Mouse (Mus musculus): ENCODE measurements around the gene Nrip1.
A peak's percentile ranks its signal among the peaks of the same experiment; 100 is the strongest.

Nrip1 gene

GRCm38 (mm10) chr16:76347719-76348421 is 25.8 kb downstream of the Nrip1 start:
- no peak for DNase-seq (ENCODE audit: extremely low spot score, low spot score)

- no peak for DNase-seq (ENCODE audit: extremely low spot score, low spot score)
Measured at GRCm38 (mm10) chr16:76346371-76346770, 27.3 kb downstream of the Nrip1 start.

- no peak for DNase-seq (ENCODE audit: extremely low spot score, low spot score)
Measured at GRCm38 (mm10) chr16:76344761-76345368, 28.8 kb downstream of the Nrip1 start.

- DNase-seq (ENCODE audit: extremely low spot score, low spot score) = no peak
Measured at GRCm38 (mm10) chr16:76344030-76344429, 29.6 kb downstream of the Nrip1 start.

GRCm38 (mm10) chr16:76341636-76342035 is 32.0 kb downstream of the Nrip1 start:
- no peak for DNase-seq (ENCODE audit: extremely low spot score, low spot score)

DNA sequence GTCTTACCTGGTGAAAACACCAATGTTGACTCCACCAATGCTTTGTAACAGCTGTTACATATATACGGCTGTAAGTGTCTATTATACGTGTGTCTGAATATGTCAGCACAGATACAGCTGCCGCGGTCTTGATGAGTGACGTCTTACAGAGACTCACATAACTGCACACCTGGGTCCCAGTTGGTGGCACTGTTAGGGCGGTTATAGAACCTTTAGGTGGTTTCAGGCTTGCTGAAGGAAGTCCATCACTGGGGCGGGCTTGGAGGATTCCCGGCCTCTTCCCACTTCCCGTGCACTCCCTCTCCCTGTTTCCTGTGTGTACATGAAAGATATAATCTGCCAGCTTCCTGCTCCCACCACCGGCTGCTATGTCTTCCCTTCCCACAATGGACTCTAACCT is 34.4 kb downstream of the Nrip1 start:
- no peak for DNase-seq (ENCODE audit: extremely low spot score, low spot score)

DNA sequence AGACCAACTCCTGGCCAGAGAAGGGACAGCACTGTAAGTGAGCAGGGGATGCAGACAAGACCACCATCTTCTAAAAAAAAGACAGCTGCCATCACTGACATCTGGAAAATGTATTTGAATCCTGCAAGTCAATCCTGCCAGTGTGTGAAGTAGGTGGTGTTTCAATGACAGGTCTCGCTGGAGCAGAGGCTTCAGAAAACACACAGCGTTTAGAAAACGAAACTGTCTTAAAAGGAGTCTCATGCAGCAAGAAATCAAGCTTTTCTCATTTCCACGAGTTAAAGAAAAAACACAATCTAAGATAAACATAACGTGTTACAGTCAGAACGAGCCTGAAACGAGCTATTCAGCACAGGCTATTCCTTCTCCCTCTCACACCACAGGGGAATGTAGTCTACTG is 36.3 kb downstream of the Nrip1 start:
- DNase-seq (ENCODE audit: extremely low spot score, low spot score) = no peak

DNA sequence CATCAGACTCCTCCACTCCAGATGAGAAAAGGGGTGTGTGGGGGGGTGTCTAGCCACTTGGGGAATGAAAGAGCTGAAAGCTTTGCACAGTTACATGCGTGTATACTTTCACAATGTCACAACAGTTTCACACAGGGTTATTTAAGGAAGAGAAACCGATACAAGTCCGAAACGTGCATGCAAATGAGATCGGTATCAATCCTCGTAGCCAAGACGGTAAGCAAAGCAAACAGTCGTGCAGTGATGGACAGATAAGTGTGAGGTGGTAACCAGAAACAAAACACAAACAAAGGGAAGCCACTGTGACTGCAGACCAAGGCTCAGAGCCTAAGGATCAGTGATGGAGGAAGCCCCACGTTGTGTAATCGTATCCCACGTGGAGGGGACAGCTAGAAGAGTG is 36.7 kb downstream of the Nrip1 start:
- no peak for DNase-seq (ENCODE audit: extremely low spot score, low spot score)

- no peak for DNase-seq (ENCODE audit: extremely low spot score, low spot score)
Measured at GRCm38 (mm10) chr16:76335913-76336312, 37.7 kb downstream of the Nrip1 start.

- no peak for DNase-seq (ENCODE audit: extremely low spot score, low spot score)
Measured at GRCm38 (mm10) chr16:76332127-76332526, 41.5 kb downstream of the Nrip1 start.

- DNase-seq (ENCODE audit: extremely low spot score, low spot score) = no peak
Measured at GRCm38 (mm10) chr16:76331231-76331630, 42.4 kb downstream of the Nrip1 start.

DNA sequence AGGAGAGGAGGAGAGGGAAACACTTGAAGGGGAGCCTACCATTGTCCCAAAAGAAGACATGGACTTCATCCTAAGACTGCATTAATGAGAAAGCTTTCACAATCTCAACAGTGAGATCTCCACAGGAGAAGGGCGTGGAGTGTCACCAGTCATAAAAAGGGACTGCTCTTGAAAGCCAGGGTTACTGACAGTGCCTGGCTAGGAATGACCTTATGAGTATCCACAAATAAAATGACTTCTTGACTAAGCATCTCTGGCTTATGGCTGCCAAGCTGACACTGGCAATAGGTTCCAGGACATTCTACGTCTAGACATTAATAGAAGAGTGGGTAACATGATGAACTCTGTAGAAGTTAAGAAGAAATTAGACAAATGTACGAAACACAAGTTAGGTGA is 48.3 kb downstream of the Nrip1 start:
- no peak for DNase-seq (ENCODE audit: extremely low spot score, low spot score)

DNA sequence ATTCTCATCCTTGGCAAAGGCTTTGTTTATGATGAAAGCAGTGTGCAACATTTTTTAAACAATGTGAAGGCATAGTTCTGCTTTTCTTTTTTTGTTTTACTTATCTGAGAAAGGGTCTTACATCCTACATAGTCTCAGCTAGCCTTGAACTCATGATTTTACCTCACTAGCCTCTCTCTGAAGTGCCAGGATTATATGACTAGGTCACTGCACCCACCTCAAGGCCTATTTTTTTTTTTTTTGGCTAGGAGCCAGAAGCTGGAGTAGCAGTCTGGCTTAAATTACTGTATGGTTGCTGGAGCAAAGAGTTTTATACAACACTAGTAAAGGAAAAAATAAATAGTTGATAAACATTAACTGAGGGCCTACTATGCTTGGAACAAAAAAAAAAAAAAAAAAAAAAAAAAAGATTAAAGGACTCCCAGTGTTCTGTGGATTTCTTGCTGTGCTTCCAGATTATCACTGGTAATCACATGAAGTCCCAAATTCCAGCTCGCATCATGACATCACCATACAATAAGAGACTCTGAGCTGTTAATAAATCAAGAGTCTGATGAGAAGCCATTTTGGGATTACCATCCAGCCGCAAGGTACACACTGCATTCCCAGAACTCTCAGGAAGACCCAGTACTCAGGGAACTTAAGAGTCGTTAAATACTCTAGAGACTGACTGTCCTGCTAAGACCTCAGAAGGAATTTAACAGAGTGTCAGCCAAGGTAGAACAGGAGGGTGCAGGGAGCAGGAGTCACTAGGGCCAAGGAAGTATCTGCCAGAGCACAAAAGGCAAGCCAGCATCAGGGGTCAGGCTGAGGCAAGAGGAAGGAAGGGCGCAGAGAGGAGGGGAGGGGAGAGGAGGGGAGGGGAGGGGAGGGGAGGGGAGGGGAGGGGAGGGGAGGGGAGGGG is 49.0 kb downstream of the Nrip1 start:
- DNase-seq (ENCODE audit: extremely low spot score, low spot score) = no peak

GRCm38 (mm10) chr16:76323594-76324307 is 49.9 kb downstream of the Nrip1 start:
- DNase-seq (ENCODE audit: extremely low spot score, low spot score) = no peak

GRCm38 (mm10) chr16:76323141-76323540 is 50.5 kb downstream of the Nrip1 start:
- no peak for DNase-seq (ENCODE audit: extremely low spot score, low spot score)

DNA sequence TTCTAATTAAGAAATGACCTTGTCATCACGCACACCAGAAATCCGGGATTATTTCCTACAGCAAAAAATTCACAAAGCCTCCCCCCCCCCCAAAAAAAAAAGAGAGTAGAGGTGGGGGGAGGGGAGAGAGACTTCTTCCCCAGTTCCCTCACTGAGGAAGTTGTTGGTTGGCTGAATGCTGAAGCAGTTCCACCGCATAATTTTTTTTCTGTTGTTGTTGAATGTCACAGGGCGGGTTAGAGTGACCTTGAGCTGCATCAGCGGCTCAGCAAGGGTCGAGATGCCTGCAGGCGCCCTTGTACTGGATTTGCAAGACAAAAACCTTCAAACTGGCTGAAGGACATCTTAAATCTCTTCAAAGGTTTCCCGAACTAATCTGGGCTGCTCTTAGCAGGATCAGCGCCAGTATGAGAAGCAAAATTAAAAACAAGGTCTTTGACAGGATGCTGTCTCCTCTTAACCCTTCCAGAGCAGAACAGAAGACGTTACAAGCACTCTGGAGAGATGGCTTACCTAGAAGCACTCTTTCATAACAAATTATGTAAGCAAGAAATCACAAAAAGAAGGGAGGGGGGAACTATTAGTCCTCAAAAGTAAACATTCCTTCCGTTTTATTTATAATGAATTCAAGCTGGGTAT is 52.0 kb downstream of the Nrip1 start:
- peak; percentile 39 for DNase-seq (ENCODE audit: extremely low spot score, low spot score)

DNA sequence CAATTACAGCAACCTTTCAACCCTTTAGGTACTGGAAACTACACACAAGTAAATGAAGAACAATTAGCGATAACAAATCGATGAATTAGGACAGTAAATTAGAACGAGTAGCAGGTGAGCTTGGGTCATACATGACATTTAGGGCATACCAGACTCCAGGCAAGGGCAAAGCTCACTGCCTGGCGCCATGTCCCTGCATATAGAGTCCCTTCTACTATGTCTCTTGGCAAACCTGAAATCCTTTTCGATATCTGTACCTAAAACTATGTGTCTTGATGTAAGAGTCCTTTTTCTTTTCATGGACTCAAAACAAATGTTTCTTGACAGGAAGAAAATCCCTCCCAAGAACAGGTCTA is 53.5 kb downstream of the Nrip1 start:
- DNase-seq (ENCODE audit: extremely low spot score, low spot score) = no peak

DNA sequence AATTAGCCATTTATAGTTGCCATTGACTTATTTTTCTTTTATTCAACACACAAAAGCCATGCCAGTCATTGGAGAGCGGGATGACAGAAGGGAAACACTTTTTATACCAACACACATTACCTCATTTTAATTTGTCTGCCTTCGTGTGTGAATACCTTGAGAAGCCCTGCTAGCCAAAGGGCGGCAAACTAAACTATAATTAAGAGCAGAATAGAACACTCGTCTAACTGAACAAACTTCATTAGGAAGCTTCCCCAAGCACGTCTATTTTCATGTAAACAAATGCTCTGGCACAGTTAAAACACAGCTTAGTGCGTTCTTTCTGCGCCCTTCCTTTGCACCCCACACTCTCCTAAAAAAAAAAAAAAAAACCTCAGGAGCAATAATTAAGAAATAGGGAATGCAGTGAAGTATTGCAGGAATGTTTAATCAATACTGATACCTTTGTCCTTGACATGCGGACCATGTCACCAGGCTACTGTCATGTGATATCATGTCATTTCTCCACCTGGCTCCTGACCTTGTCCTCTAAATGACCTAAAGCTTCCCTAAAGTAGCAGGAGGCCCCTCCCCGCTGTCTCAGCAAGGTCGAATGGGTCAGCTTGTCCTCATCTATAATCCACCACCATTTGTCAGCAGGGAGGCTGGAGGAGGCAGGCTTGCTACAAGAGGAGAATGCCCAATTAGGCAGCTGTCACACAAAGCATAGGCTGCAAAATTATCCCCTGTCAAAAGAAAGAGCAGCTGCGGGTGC is 54.1 kb downstream of the Nrip1 start:
- peak; percentile 71 for DNase-seq (ENCODE audit: extremely low spot score, low spot score)

DNA sequence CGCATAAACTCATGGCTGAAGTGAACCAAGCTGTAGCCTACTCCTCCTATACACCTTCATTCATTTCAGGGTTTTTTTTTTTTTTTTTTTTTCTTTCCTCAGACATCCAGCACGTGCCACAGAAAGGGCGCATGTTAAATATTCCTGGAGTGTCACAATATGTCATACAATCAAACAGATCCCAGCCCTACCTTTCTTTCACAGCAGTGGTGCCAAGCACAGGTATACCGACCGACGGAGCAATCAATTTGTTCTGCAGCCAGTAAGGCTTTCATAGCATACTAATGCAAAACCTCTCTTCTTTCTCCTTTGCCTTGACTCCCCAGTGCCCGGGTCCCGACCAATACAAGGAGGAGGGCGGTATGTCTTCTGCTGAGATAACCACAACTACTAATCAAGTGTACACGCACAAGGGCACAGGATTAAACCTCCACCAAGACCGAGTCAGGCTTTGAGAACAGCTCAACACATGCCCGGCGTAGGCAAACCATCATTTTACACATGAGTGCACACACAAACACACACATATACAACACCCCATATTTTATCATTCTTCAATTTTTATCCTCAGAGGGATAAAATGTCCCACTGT is 55.2 kb downstream of the Nrip1 start:
- no peak for DNase-seq (ENCODE audit: extremely low spot score, low spot score)
